Mouse (Mus musculus) embryonic facial prominence, embryonic 15.5 days (tissue): Measurements from ENCODE around the gene Acat2. TPM values are rescaled to one million over a fixed set of nuclear protein-coding genes. Genes with fewer than 3 reads are reported as not detected.
A peak's percentile ranks its signal among the peaks of the same experiment; 100 is the strongest.
"Not testable (repeated sequence)": the region's sequence is repeated elsewhere in the genome, so short reads cannot be mapped to it uniquely, and the experiment has no call there.

ENCODE experiments used
- ATAC-seq: fragments of 200-750 bp; cut with Nextera tagmentation; 2 replicates; pipeline ENCODE4 v1.8.0; 2017; ENCODE audit warnings: low read depth, moderate TSS enrichment; ENCODE audit not compliant: insufficient number of reproducible peaks, low FRiP score, low TSS enrichment
- H3K27ac ChIP-seq: fragments of 300-500 bp; sonication (generic); replicated peaks from 2 replicates; pipeline ENCODE4 v1.5.1; 2015; ENCODE audit warnings: mild to moderate bottlenecking, inconsistent platforms
- H3K27me3 ChIP-seq: fragments of 300-500 bp; sonication (generic); 2 replicates; pipeline ENCODE4 v1.6.1; 2015; ENCODE audit warnings: inconsistent platforms
- H3K36me3 ChIP-seq: fragments of 300-500 bp; sonication (generic); 2 replicates; pipeline ENCODE4 v1.6.1; 2015; ENCODE audit warnings: mild to moderate bottlenecking, inconsistent platforms
- H3K4me1 ChIP-seq: fragments of 300-500 bp; sonication (generic); 2 replicates; pipeline ENCODE4 v1.6.1; 2015; ENCODE audit warnings: inconsistent platforms
- H3K4me2 ChIP-seq: fragments of 300-500 bp; sonication (generic); replicated peaks from 2 replicates; pipeline ENCODE4 v1.6.1; 2015; ENCODE audit warnings: mild to moderate bottlenecking, inconsistent platforms
- H3K4me3 ChIP-seq: fragments of 300-500 bp; sonication (generic); replicated peaks from 2 replicates; pipeline ENCODE4 v1.5.1; 2015; ENCODE audit warnings: mild to moderate bottlenecking, inconsistent platforms
- H3K9ac ChIP-seq: fragments of 300-500 bp; sonication (generic); 2 replicates; pipeline ENCODE4 v1.6.1; 2015; ENCODE audit warnings: inconsistent platforms
- H3K9me3 ChIP-seq: fragments of 300-500 bp; sonication (generic); replicated peaks from 2 replicates; pipeline ENCODE4 v1.6.1; 2016; ENCODE audit warnings: inconsistent platforms
- WGBS: fragments of 180-500 bp; shearing (Covaris S2); methylation state at CpG from one replicate; pipeline ENCODE4 v1.1.7; 2015; 5-methylcytosine and 5-hydroxymethylcytosine counted together
- polyA plus RNA-seq: library from polyadenylated mRNA; unstranded; fragments of >200 nt; fragmentation: Nextera tagmentation; extraction: Ambion mirVana; gene quantifications from 2 replicates; pipeline ENCODE4 v1.2.1, GENCODE M21; 2015

Gene Acat2
- polyA plus RNA-seq, 1 experiment from 2014 or later, result 128 TPM

DNA sequence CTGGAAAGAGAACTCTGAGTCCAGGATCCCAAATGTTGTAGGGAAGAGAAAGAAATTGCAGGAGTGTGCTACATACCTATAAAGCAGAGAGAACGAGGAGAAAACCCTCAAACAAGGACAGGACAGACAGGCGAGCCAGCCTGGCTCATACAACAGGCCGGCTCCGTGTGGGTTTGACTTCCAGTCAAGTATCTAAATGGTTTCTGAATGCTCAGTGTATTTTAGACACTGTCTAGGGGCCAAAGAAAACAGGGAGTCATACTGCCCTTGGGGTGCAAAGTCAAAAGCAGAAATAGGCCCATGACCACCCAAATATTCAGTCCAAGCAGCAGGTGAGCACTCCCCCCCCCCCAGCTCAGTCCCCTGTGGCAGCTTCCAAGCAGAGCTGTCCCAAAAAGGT lies 54.7 kb downstream of the Acat2 start:
- Histone ChIP-seq H3K9ac (no peak overlapping the region), H3K36me3 (peaks cover 19% of the 10 kb centered on the region), H3K4me1 (peaks cover 7% of the 10 kb centered on the region; the same call in 1 of the 2 replicates), H3K9me3 (no peaks in the 10 kb centered on the region), H3K4me2 (no peak overlapping the region), H3K27me3 (no peaks in the 10 kb centered on the region), H3K4me3 (no peak overlapping the region), H3K27ac (no peak overlapping the region)
- no peak for ATAC-seq
- 85% methylated on average over 4 of the region's 4 CpGs for WGBS

DNA sequence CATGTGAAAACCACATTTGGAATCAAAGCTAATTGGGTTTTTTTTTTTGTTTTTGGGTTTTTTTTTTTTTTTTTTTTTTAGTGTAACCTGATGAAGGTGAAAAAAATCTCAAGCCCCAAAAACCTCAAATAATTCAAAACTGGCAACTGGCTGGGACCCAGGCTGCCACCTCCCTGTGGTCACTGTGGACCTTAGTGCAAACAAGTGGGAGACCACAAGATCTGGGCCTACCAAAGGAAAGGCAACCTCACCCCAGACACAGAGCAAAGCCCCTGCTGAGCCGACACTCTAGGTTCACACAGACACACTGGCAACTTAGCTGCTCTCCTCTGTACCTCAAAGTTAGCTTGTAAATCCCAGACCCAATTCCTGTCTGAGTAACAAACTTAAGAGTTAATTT lies 56.2 kb downstream of the Acat2 start:
- no peak for ATAC-seq
- H3K9me3 ChIP-seq, result no peaks in the 10 kb centered on the region
- H3K36me3 ChIP-seq, result peaks cover 16% of the 10 kb centered on the region
- 50% methylated on average over 1 of the region's 1 CpGs for WGBS
- H3K27me3 ChIP-seq, result no peaks in the 10 kb centered on the region
- no peak overlapping the region for H3K4me2 ChIP-seq
- no peak overlapping the region for H3K27ac ChIP-seq
- H3K9ac ChIP-seq, result no peak overlapping the region
- peaks cover 7% of the 10 kb centered on the region; the same call in 1 of the 2 replicates for H3K4me1 ChIP-seq
- no peak overlapping the region for H3K4me3 ChIP-seq

DNA sequence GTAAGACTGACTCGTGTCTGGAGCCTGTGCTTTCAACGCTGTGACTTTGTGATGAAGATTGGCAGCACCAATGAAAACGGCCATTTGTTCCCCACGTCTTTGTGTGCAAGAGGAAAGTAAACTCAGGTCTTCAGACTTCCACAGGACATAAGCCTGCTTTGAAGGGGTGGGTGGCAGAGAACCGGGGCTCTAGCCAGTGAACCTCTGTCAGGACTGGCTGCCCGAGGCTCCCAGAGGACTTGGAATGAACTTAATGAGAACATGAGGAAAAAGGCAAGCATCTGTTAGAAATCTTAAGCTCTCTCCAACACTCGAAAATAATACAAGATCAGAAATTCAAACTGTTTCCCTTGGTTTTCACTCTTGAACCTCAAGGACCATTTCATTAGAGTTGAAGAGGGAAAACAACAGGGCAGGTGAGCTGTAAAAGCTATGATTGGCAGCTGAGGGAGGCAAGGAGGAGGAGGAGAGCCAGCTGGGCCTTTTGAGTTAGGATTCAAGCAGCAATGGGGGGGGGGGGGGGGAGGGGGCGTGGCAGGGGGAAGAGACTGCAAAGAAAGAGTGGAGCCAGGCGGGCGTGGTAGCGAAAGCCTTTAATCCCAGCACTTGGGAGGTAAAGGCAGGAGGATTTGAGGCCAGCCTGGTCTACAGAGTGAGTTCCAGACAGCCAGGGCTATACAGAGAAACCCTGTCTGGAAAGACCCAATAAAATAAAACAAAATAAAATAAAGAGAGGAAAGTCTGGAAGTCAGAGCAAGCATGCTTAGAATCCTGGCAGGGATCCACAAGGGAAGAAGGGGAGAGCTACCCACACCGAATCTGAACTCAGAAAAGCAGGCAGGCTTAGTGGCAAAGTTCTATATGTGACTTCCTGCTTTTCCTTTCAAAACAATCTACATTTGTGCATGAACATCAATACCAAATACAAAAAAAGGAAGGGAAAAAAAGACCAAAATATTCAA lies 56.9 kb downstream of the Acat2 start:
- 27% methylated on average over 11 of the region's 12 CpGs for WGBS
- Histone ChIP-seq H3K4me3 (no peak overlapping the region), H3K4me1 (peaks cover 7% of the 10 kb centered on the region; the same call in 1 of the 2 replicates), H3K9me3 (no peaks in the 10 kb centered on the region), H3K4me2 (no peak overlapping the region), H3K36me3 (peaks cover 16% of the 10 kb centered on the region), H3K27ac (peak overlapping the region; percentile 63), H3K9ac (no peak overlapping the region), H3K27me3 (no peaks in the 10 kb centered on the region)
- ATAC-seq, result no peak

DNA sequence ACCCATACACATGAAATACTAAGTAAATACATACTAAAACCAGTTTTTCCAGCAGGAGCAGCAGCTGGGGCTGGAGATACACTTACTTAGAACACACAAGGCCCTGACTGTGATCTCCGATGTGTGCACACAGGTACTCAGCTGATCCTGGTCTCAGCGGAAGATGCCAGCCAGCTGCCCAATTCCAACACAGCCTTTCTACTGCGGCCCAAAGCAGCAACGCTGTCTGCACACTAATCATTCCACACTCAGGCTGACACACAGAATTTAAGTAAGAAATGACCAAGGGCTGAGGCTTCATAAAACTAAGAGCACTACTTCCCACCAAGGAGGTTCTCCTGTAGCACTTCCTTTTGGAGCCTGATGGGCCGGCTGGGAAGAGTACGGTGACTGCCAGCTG lies 58.3 kb downstream of the Acat2 start:
- H3K4me2 ChIP-seq, result no peak overlapping the region
- peaks cover 16% of the 10 kb centered on the region for H3K36me3 ChIP-seq
- H3K9ac ChIP-seq, result no peak overlapping the region
- no peak overlapping the region for H3K4me3 ChIP-seq
- WGBS, result 91% methylated on average over 6 of the region's 6 CpGs
- peaks cover 7% of the 10 kb centered on the region; the same call in 1 of the 2 replicates for H3K4me1 ChIP-seq
- no peak for ATAC-seq
- H3K9me3 ChIP-seq, result no peaks in the 10 kb centered on the region
- H3K27me3 ChIP-seq, result no peaks in the 10 kb centered on the region
- H3K27ac ChIP-seq, result no peak overlapping the region

GRCm38 (mm10) chr17:12898607-12899006 lies 61.9 kb downstream of the Acat2 start:
- H3K4me1 ChIP-seq, H3K4me2 ChIP-seq, H3K36me3 ChIP-seq, H3K27me3 ChIP-seq, H3K9me3 ChIP-seq, ATAC-seq, H3K4me3 ChIP-seq, H3K27ac ChIP-seq, H3K9ac ChIP-seq: not testable (repeated sequence)
- WGBS, result 24% methylated on average over 2 of the region's 2 CpGs

DNA sequence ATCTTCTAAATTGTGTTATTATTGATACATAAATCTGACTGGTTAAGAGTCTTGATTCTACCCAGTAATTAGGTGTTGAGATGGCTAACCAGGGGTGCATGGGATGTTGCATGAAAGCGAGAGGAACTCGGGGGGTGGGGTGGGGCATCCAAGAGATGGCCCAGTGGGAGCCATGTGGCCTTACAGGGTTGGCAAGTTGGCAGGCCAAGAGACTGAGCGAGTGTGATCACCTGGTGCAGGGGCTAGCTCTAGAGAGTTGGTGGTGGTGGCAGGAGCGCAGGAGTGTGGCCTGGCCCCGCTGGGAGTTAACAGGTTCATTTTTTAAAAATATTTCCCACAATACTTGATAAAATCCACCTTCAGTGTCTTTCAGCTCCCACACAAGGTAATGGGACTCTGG lies 62.9 kb downstream of the Acat2 start:
- Histone ChIP-seq H3K9ac (no peak overlapping the region), H3K27me3 (no peaks in the 10 kb centered on the region), H3K27ac (no peak overlapping the region), H3K36me3 (peaks cover 5% of the 10 kb centered on the region; the same call in 1 of the 2 replicates), H3K4me3 (no peak overlapping the region), H3K9me3 (no peaks in the 10 kb centered on the region), H3K4me1 (no peaks in the 10 kb centered on the region), H3K4me2 (no peak overlapping the region)
- 86% methylated on average over 5 of the region's 5 CpGs for WGBS
- no peak for ATAC-seq

Other genes starting within 250 kb of the Acat2 start
- gene Igf2r, start 191.1 kb downstream of the Acat2 start, polyA plus RNA-seq, result 39.8 and 44.2 TPM in 2 replicates
- gene Mas1, start 92.6 kb downstream of the Acat2 start, polyA plus RNA-seq, result 1.2 and 1.4 TPM in 2 replicates
- 0.13 and 0.27 TPM in 2 replicates for gene Mrgprh, start 84.7 kb downstream of the Acat2 start, polyA plus RNA-seq
- gene Pnldc1, start 50.5 kb downstream of the Acat2 start, polyA plus RNA-seq, result 2.5 and 3.8 TPM in 2 replicates
- 352 and 356 TPM in 2 replicates for gene Tcp1, start 45.0 kb downstream of the Acat2 start, polyA plus RNA-seq
- gene Mrpl18, start 44.4 kb downstream of the Acat2 start, polyA plus RNA-seq, result 135 TPM in 2 replicates
- gene Acat3, start 20.1 kb downstream of the Acat2 start, polyA plus RNA-seq, result 0.60 and 1.2 TPM in 2 replicates
- 120 and 125 TPM in 2 replicates for gene Wtap, start 33.4 kb upstream of the Acat2 start, polyA plus RNA-seq
- gene Sod2, start 46.1 kb upstream of the Acat2 start, polyA plus RNA-seq, result 98.3 and 98.5 TPM in 2 replicates
- gene Gpr31b, start 91.5 kb upstream of the Acat2 start, polyA plus RNA-seq, result 0.30 TPM in 1 of 2 replicates, not detected in the other
- 0.27 and 0.29 TPM in 2 replicates for gene Tcp10b, start 100.4 kb upstream of the Acat2 start, polyA plus RNA-seq
- not detected in 2 replicates for gene Unc93a, start 171.1 kb upstream of the Acat2 start, polyA plus RNA-seq